Mouse (Mus musculus): ENCODE measurements around the gene Satl1. TPM values are rescaled to one million over a fixed set of nuclear protein-coding genes. Genes with fewer than 3 reads are reported as not detected.

The Satl1 gene
- under 1 TPM in 1 of 2 experiments, not detected in 1; 0.26 TPM for polyA plus RNA-seq (2017; shearing (Covaris generic))

DNA sequence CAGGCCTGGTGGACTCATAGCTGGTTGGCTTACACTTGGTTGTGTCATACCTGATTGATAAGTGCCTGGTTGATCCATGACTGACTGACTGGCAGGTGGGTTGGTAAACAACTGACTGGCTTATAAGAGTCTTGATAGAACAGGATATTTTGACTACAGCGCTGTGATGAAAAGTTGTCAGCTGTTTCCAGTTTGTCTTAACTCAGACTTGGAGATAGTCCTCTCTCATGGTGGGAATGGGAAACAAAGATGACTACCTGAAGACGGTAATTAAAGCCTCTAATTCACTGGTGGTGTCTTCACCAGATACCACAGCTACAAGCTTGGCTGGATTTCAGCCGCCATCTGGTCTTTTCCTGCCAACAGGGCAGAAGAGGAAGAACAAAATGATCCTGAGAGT, at the start of gene Satl1:
Gene Satl1, minus strand, starts transcription at position 101 of the 400 bp plus-strand sequence.

Other genes starting within 250 kb of the Satl1 start
- not detected for gene 4933403O08Rik, start 167.7 kb downstream of the Satl1 start, polyA plus RNA-seq (2017; shearing (Covaris generic))
- gene Apool, start 95.4 kb downstream of the Satl1 start, polyA plus RNA-seq (2017; shearing (Covaris generic)), result 10 to 100 TPM; 28.0 to 35.2 TPM
- gene 2010106E10Rik, start 88.5 kb upstream of the Satl1 start, polyA plus RNA-seq (2017; shearing (Covaris generic)), result not detected
- under 1 TPM; 0.07 to 0.16 TPM for gene Zfp711, start 193.7 kb upstream of the Satl1 start, polyA plus RNA-seq (2017; shearing (Covaris generic))

Data from inflammation-experienced regulatory T-cells (primary cell).